Mouse (Mus musculus) layer of hippocampus, postnatal 10 days (tissue): ENCODE measurements around the gene Sema4g. TPM values are rescaled to one million over a fixed set of nuclear protein-coding genes. Genes with fewer than 3 reads are reported as not detected.

Experiments
- DNase-seq, 2 experiments: peaks; one replicate each; pipeline ENCODE4 v3.0.0; 2021; ENCODE audit warnings: low spot score in 2 of 2
- long read RNA-seq: library from polyadenylated mRNA; stranded (forward); transcript quantifications from one replicate; pipeline ENCODE4 v2.0.0, GENCODE M21; 2023
- total RNA-seq, 2 experiments: library from RNA; stranded (reverse); gene quantifications; 2 replicates each; pipeline ENCODE4 v1.2.3; 2021

Sema4g gene
- total RNA-seq, result 10 to 100 TPM; 61.8 to 69.2 TPM
- long read RNA-seq, full-length matches to known transcripts, result 2 of 12 reads
- long read RNA-seq, partial matches to known transcripts, result 1 of 12 reads
- long read RNA-seq, other reads (novel, unspliced or antisense), result 9 of 12 reads

DNA sequence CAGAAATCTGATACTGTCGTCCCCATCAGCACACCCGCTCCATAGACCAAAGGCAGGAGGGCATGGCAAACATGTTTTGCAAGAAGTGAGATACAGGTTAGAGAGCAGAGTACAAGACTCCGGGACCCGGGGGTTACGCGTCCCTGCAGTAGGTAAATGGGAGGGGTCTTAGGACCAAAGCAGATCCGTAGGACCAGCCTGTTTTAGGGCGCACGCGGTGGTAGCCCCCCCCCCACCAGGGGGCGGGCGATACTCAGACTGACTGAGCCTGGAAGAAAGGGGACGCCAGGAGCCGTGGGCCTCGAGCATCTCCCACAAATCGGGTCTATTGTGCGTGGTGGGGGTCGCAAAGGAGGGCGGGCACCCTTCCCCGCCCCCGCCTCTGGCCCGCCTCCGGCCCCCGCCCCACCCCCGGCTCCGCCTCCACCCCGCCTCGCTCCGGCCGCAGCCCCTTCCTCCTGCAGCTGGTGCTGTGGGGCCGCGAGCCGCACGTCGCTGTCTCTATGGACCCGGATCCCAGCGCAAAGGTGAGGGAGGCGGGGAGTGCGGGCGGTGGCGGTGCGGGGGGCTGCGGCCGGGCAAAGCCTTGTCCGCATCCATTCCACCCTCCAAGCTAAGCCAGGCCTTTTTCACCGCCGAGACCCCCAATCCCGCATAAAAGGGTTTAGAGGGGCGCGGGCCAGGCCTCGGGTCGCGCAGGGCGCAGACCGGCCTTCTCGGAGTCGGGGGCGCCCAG is at the start of gene Sema4g:
Gene Sema4g, plus strand, starts transcription at position 271 of the 736 bp plus-strand sequence.
- DNase-seq, result peak; percentile 60 to 71

DNA sequence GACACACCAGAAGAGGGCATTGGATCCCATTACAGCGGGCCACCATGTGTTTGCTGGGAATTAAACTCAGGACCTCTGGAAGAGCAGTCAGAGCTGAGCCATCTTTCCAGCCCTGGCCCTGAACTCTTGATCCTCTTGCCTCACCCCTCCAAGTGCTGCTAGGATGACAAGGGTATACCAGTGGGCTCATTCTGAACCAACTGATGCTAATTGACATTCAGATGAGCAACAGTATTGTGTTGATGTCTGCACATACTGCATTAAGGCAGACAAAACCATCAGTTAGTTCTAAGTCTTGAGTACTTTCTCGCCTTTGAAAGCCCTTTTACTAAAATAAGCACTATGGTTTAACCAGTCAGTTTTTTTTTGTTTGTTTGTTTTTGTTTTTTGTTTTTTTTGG is 29.3 kb upstream of the Sema4g start:
- DNase-seq, result no peak

DNA sequence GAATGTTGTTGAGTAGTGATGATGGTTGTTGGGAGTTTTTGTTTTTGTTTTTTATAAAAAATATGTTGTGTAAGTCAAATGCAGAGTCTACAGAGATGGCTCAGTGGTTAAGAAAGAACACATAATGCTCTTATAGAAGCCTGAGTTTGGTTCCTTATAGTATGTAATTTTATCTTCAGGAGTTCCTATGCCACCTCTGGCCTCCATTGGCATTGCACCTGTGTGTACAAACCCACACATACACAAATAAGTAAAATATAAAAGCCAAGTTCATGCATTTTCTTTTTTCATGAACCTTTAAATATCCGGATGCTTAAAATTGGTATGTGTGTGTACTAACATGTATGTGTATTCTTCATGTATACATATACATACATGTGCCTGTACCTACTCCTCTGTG is 22.9 kb upstream of the Sema4g start:
- no peak for DNase-seq

GRCm38 (mm10) chr19:44968329-44968728 is 20.6 kb upstream of the Sema4g start:
- no peak for DNase-seq

GRCm38 (mm10) chr19:44976636-44977035 is 12.3 kb upstream of the Sema4g start:
- no peak for DNase-seq

- no peak for DNase-seq
Observed at GRCm38 (mm10) chr19:44977148-44977547, 11.8 kb upstream of the Sema4g start.

GRCm38 (mm10) chr19:44980787-44981186 is 8.1 kb upstream of the Sema4g start:
- no peak for DNase-seq

DNA sequence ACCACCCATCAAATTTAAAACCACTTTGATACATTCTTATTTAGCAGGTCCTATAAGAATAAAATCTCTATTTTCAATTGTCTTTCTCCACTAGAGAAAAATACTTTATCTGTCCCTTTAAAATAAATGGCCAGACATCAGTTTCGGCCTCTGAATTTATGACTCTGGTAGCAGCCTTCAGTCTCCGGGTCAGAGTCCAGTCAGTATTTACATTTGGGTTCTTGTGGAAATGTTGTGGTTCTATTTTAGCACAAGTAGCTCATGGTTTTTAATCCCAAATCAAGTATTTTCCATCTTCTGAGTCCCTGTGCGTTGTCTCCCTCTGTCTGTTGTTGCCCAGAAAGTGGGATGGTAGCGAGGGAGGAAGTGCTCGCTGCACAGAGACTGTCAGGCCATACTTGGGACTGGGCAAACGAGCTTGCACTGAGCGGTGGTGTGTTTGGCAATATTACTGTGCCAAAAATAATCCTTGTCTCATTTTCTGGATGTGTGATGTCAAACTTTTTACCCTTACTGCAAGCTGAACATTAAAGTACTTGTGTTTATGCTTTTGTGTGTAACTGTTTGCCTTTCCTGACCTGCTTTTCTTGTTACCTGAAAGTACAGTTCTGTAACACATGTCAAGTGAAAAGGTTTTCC is 6.3 kb upstream of the Sema4g start:
- DNase-seq, result no peak

DNA sequence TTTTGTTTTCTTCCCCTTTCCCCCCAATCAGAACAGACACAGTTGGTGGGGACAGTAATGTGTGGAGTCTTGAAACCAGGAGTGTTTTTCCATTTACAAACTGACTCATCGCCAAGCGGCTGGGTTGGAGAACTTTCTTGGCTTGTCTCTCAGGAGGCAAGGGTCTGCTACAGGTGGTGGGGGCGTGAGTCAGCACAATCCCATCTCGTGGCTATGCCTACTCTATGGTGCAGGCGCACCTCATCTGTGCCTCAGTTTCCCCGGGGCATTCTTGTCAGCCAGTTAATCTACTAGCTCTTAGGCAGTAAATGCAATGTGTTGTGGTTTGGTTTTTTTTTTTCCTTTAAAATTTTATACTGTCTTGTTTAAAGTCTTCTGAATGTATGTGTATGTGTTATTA is 5.5 kb upstream of the Sema4g start:
- DNase-seq, result no peak

GRCm38 (mm10) chr19:44984420-44984819 is 4.5 kb upstream of the Sema4g start:
- DNase-seq, result no peak

DNA sequence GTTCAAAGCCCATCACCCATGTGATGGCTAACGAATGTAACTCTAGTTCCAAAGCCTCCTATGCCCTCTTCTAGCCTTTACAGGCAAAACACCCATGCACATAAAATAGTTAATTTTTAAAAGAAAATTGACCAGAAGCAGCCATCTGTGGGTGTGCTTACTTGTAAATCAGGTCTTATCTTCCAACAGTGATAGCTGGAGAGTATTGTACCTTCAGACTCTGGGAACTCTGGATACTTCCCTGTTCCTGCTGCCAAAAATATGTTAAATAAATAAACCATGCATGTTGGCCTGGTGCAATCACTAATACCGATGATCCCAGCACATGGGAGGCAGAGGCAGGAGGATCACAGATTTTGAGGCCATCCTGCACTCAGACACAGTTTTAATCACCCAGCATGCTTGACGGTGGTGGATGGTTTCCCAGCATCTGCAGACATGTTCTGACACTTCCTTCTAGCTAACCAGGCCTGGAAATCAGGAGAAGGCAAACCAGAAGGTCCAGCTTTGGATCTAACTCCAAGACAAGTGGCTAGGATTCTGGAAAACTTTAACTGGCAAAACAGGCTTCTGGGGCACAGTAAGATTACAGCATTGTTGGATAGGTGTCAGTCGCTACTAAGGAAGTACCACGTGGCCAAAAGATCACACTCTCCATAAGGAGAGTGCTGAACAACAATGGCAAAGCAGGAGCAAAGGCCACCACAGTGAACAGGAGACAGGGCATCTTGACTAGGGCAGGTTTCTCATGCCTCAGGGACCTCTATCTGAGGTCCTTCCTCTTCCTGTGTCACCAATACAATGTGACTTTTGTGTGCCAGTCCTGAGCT is 3.5 kb upstream of the Sema4g start:
- no peak for DNase-seq

DNA sequence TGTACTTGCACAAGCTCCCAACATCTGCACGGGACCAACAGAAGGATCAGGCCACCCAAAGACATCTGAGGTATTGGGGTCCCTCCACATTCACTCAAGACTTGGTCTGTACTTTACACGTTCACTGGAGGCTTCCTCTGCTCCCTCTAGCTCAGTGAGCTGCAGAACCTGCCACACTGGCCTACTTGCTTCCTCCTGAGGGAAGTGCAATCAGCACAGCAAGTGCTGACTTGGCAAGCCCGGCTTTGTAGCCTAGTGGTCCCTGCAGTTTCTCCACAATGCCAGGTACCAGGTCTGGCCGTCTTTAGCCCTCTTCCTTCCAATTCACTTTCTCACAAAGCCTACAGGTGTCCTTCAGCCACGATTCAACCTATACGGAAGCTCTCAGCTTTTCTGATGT is 1.9 kb upstream of the Sema4g start:
- DNase-seq, result no peak

DNA sequence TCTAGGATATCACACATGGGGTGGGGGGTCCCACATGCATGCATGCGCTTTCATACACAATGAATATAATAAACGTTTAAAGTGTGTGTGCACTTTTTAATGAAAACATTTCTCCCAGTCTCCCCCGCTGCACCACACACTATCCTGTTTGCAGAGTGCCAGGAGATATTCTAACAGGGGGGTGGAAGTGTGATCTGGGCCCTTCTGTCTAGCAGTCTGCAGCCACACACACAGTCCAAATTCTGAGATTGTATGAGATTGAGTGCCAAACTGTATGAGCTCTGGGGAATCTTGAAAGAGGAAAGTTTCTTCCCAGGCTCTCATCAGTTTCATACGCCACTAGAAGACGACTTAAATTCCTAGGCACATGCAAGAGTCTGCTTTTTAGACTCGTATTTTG is 1.1 kb upstream of the Sema4g start:
- DNase-seq, result peak in 1 of 2 experiments; percentile 17

GRCm38 (mm10) chr19:44988321-44988720 is 580 bp upstream of the Sema4g start:
- DNase-seq, result no peak

- DNase-seq, result peak in 1 of 2 experiments; percentile 20
Observed at GRCm38 (mm10) chr19:44989567-44990495, 930 bp downstream of the Sema4g start.

DNA sequence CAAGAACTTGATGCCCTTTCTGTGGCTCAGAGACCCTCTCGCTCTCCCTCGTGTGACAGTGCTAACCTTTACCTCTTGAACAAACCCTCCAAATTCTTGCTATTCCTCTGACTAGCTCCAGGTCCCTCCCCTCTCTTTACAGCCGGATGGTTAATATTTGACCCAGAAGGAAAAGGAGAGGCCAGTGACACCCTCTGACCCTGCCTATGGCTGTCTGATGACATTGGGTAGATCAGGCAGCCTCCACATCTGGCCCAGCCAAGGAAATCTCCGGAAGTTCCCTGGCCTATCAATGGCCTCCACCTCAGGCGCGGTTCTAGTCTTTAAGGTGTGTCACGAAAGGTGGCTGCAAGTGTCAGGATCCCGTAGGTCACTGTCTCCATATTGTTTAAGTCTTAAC is 2.1 kb downstream of the Sema4g start:
- DNase-seq, result no peak

- DNase-seq, result no peak
Observed at GRCm38 (mm10) chr19:44992246-44992645, 3.3 kb downstream of the Sema4g start.

- no peak for DNase-seq
Observed at GRCm38 (mm10) chr19:44992712-44993111, 3.8 kb downstream of the Sema4g start.

DNA sequence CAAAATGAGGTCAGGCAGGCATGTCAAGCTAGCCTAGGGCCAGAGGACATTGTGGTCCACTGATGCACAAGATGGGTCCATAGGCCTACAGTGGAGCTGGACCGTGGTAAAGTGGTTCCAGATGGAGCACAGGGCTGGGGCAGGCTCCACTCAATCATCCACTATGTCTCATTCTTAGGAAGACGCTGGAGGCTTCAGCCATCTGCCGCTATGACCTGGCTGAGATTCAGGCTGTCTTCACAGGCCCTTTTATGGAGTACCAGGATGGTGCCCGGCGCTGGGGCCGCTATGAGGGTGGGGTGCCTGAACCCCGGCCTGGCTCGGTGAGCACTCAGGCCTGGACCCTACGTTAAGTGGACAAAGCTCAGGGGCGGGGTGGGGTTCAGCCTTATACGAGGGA is 8.9 kb downstream of the Sema4g start:
- no peak for DNase-seq

DNA sequence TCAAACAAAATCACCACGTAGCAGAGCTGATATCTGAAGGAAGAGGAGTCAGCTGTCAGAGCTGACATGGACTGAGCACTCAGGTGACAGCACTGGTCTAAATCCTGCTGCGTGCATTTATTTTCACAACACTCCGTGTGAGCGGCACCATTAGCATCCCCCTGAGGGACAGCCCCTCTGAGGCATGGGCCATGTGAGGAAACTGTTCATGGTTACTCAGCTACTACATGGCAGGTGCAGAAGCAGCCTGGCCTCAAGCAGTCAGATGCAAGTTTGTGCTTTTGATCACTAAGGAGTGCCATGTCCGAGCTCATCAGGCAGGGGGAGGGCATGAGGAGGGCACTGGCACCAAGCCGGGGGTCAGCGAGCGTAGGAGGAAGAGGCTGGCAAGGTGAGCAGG is 10.7 kb downstream of the Sema4g start:
- DNase-seq, result no peak

- DNase-seq, result no peak
Observed at GRCm38 (mm10) chr19:45002301-45002700, 13.4 kb downstream of the Sema4g start.
